Mouse (Mus musculus) CH12.LX (cell line): ENCODE data around the gene Nr2f2.

Source experiments
- CTCF ChIP-seq, 2 experiments: IDR thresholded peaks in 1 of 2; conservative IDR thresholded peaks in 1 of 2; 2 replicates each; pipeline ENCODE4 v1.5.1; 2011 to 2012; ENCODE audit warnings: low read depth in 2 of 2, low read length in 2 of 2, improper control_type of control experiment in 1 of 2, inconsistent platforms in 1 of 2, mild to moderate bottlenecking in 1 of 2, moderate library complexity in 1 of 2
- POLR2A ChIP-seq: IDR thresholded peaks from 2 replicates; pipeline ENCODE4 v1.6.1; 2011; ENCODE audit warnings: low read depth, mild to moderate bottlenecking, improper control_type of control experiment, low read length
- ZNF384 ChIP-seq: IDR thresholded peaks from 2 replicates; pipeline ENCODE4 v1.6.1; 2012; ENCODE audit warnings: low read depth, low read length, improper control_type of control experiment, inconsistent platforms

- TF ChIP-seq CTCF (conservative IDR thresholded peaks at IDR 0.05 in 1 of 2, IDR thresholded peaks at IDR 0.05 in 1 of 2; ENCODE audit: low read depth in 2 of 2, low read length in 2 of 2) (no peak), POLR2A (no peak), ZNF384 (no peak)
Observed at GRCm38 (mm10) chr7:70346951-70347617, 19.5 kb downstream of the Nr2f2 start.
